Mouse (Mus musculus): ENCODE measurements around the gene Dennd1c.

The Dennd1c gene

GRCm38 (mm10) chr17:57041554-57041953, 36.8 kb downstream of the Dennd1c start, which contains the start of gene Slc25a41:
Slc25a41 (minus strand) TSS chr17:57041654.
- no peak for DNase-seq

GRCm38 (mm10) chr17:57038978-57039377, 39.3 kb downstream of the Dennd1c start:
- DNase-seq = no peak

DNA sequence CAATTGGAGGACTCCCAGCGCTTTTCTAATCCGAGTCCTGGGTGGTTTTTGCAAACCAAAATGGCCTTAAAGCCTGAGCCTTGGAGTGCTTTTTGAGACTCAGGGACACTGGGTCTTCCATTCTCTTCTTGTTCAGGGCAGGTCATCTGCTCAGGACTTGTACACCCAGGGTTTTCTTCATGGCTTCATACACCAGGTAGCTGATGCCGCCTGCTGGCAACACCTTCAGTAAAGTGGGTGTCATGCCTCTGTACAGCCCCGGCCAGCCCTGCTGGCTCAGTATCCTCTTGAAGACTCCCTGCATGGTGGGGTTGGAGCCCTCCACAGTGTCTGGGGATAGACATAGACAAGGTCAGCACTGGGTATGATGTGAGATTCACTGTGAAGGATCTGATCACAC, 45.5 kb downstream of the Dennd1c start:
- no peak for DNase-seq

DNA sequence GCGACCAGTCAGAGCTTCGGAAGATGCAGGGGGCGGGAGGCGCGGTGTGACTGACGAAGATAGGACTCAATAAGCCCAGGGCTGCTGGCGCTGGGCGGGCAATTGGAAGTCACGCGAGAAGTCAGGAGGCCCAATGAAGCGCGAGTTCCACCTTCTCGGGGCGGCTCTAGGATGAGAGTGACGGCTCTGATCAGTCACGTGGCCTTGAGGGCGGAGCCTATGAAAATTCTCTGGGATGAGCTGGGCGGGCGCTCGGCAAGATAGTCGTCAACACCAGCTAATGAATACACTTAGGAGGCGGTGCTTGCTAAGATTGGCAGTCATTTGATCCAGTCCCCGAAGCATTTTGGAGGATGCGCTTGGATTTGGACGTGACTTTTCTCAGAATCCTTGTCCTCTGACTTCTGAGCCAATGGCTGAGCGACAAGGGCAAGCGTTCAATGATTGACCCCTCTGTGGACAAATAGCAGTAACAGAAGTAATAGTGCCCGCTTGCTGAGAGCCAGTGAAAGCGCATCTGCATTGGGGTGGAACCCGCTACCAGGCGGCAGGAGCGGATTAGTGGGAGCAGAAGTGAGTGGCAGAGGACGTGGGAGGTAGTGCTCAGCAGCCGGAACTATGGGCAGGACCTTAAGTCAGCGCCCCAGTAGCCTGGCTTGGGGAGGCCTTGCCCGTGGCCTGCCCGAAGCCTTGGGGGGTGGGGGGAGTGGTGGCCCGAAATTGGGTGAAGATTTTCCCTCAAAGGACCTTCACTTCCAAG, 46.5 kb downstream of the Dennd1c start:
- peak; percentile 100 for DNase-seq

GRCm38 (mm10) chr17:57030931-57031660, 47.2 kb downstream of the Dennd1c start, which contains the start of gene Khsrp:
Khsrp (minus strand) TSS chr17:57031522.
- DNase-seq = peak; percentile 55

GRCm38 (mm10) chr17:57029691-57030090, 48.6 kb downstream of the Dennd1c start:
- DNase-seq = peak; percentile 22

DNA sequence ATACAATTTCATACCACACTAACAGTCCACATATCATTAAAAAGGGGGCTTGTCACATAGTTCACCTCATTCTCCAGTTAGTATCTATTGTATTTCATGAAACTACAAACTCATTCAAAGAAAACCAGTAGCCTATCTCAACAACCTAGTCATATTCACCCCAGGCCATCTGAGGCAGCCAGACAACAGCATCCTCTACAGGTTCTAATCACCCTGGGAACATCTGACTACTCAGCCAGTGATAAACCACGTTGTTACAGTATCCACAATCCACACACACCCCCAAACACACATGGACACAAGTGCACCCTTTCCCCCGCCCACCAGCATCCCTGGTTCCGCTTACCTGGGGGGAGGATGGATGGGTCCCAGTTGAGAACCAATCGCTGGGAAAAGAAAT, 50.8 kb downstream of the Dennd1c start:
- no peak for DNase-seq

DNA sequence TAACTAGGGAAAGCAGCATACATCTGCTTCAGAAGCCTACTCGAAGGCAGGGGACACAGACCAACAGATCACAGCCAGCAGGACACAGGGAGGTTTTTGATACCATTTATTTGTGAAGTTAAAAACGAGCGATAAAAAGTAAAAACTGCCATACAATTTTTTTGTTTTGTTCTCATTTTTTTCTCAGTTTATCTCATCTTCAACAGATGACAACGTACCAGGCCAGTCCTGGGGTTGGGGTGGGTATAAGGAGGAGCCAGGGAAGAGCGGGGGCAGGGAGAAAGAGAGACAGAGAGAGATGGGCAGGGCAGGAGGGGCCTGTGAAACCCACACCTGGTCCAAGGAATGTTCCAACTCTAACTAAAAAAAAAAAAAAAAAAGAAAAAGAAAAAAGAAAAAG, 57.4 kb downstream of the Dennd1c start:
- DNase-seq = no peak

DNA sequence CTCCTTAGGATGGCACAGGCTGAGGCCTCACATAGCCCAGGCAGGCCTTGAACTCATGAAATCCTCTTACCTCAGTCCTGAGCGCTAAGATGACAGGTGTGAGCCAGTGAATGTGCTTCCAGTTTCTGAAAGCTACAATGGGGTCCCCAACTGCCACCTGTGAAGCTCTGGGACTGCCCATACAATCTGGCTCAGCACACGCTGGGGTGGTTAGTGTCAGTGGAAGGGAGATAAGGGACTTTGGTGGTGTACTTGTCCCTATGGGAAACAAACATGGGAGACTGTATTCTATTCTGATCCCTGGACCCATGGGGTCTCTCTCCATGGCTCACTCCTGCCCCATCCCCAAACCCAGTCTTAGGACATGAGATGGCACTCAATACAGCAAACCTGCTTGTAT, 58.6 kb downstream of the Dennd1c start:
- no peak for DNase-seq
